Mouse (Mus musculus): ENCODE measurements around the gene Gmppb.

DNA sequence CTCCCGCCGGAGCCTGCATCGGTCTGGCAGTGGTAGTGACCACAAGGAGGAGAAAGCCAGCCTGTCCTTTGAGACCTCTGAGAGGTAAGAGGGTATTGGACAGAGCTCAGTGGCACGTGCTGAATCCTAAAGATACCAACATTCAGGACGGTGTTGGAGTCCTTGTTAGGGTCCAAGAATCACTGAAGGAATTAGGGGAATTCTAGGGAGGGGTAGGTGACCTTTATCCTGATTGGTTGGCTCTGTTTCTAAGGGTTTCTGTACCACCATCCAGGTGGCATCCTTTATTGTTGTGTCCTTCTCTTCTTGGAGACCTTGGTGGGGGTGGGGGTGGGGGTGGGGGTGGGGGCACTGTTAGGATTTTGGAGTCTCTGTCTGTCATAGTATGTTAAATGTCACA, 16.9 kb upstream of the Gmppb start:
- no peak for TF ChIP-seq CTCF (conservative IDR thresholded peaks at IDR 0.05 in 1 of 2, IDR thresholded peaks at IDR 0.05 in 1 of 2; ENCODE audit: low read depth in 2 of 2, low read length in 2 of 2)
- TF ChIP-seq ZMIZ1 (IDR thresholded peaks at IDR 0.05; ENCODE audit: low read depth, low read length), result no peak
- TF ChIP-seq ETS1 (conservative IDR thresholded peaks at IDR 0.05; ENCODE audit: low read depth, low read length), result no peak
- no peak for TF ChIP-seq POLR2A (IDR thresholded peaks at IDR 0.05; ENCODE audit: low read depth, low read length)
- no peak for TF ChIP-seq ZNF384 (IDR thresholded peaks at IDR 0.05; ENCODE audit: low read depth, low read length)

Measured in CH12.LX (cell line).